Mouse (Mus musculus) adrenal gland, postnatal 14 days (tissue): ENCODE data around the gene Pagr1a. TPM values are rescaled to one million over a fixed set of nuclear protein-coding genes. Genes with fewer than 3 reads are reported as not detected.

Source experiments
- DNase-seq: peaks from one replicate; pipeline ENCODE4 v3.0.0; 2021; ENCODE audit warnings: mixed read lengths
- long read RNA-seq, 2 experiments: library from polyadenylated mRNA; stranded (forward); transcript quantifications; one replicate each; pipeline ENCODE4 v2.0.0; 2021
- total RNA-seq: library from RNA; stranded (reverse); gene quantifications from 2 replicates; pipeline ENCODE4 v1.2.3, GENCODE M21; 2021

Gene Pagr1a
- 7.9 and 24.6 TPM in 2 replicates for total RNA-seq
- long read RNA-seq, experiment 1, transcript Pagr1a-202 (3 exons, 1,430 nt) = major isoform, 38 of 42 reads
- long read RNA-seq, experiment 1, partial matches to known transcripts = 3 of 42 reads
- long read RNA-seq, experiment 1, other reads (novel, unspliced or antisense) = 1 of 42 reads
- long read RNA-seq, experiment 2, transcript Pagr1a-202 (3 exons, 1,430 nt) = major isoform, 22 of 23 reads
- long read RNA-seq, experiment 2, partial matches to known transcripts = 0 of 23 reads
- long read RNA-seq, experiment 2, other reads (novel, unspliced or antisense) = 1 of 23 reads

DNA sequence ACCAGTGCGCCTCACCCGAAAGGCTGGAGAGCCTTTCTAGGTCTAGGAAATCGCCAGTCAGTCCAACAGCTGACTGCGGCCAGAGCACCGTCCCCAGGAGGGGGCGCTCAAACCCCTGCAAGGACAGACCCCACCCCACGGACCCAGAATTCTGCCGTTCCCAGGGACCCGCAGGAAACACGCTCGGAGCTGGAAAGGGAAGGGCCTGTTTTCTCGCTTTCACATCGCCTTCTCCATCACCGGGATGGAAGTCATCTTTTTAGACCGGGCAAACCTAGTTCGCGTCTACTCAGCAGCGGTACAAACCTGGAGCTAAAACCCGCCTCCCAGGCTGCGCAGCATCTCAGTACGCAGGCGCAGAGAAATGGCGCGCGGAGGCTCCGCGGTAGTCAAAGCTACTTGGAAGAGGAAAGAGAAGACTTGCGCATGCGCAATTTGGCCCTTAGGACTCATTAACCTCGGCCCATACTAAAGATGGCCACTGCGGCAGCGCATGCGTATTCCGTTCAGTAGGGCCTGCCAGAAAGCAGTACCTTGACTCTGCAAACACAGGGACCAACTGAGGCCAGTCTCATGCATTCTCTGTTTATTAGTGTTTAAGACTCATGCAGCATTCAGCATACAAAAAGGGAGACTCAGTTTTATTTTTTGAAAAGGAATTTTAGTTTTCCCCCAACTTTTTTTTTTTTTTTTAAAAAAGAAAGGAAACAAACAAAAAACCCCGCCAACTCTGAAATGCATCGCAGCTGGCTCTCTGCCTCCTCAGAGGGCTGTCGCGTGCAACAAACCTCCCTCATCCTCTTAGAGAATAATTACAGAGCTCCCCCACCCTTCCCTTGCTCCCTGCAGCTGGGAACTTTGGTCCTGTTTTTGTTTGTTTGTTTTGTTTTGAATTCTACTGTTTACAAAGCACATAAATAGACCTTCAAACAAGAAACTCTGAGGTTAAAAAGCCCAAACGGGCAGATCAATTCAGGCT, at the start of gene Pagr1a:
Gene Pagr1a (minus strand): TSS at position 382 of the 979 bp plus-strand sequence.
- peak; percentile 98 for DNase-seq

DNA sequence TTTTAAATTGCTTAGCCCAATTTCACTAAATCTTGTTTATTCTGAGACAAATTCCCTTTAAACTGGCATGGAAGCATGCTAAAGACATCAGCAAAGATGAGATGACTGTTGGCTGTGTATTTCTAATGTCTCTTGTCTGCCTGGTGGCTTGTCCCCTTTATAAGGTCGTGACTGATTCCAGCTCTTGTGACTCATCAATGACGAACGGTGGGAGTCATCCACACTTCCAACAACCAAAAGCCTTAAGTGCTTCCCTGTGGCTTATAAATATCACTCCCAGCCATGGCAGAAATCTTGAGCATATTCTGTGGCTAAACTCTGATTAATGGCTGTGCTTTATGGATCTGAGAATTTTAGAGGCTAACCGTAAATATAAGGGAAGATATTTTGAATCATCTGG, 49.2 kb upstream of the Pagr1a start:
- peak; percentile 37 for DNase-seq

DNA sequence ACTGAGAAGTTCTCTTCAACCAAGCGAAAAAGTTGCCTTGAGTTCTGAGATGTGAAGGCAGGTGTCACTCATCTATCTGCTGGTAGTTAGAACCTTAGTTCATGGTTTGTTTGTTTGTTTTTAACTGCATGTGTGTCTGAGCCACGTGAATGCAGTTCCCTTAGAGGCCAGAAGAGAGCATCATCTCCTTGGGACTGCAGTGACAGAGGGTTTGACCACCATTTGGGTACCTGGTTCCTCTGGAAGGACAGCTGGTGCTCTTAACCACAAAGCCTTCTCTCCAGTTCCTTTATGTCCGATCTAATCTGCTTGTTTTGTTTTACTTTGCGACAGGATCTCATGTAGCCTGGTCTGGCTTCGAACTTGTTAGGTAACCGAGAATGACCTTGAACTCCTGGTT, 48.4 kb upstream of the Pagr1a start:
- DNase-seq = no peak

DNA sequence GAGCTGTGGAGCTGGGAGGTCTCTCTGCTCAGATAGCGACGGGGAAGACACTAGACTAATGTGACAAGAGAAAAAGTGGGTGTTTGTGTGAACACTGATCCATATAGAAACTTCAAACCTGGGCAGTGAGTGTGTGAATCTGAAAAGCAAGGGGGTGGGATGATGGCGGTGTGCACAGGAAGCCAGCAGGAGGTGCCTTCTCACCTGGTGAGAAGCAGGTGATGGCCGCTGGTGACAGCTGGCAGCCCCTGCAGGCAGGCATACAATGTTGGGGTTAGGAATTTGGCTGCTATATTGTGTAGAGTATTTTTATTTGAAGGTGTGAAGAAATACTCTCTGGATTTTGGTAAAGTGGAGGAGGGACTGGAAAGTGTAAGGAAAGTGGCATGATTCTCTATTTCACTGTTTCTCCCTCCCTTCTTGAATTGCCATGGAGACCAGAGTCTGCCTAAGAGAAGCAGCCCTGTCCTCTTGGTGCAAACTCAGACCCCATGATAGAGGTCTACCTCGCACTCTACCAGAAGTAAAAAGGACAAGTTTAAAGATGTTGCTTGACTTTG, 38.0 kb upstream of the Pagr1a start:
- DNase-seq = no peak

DNA sequence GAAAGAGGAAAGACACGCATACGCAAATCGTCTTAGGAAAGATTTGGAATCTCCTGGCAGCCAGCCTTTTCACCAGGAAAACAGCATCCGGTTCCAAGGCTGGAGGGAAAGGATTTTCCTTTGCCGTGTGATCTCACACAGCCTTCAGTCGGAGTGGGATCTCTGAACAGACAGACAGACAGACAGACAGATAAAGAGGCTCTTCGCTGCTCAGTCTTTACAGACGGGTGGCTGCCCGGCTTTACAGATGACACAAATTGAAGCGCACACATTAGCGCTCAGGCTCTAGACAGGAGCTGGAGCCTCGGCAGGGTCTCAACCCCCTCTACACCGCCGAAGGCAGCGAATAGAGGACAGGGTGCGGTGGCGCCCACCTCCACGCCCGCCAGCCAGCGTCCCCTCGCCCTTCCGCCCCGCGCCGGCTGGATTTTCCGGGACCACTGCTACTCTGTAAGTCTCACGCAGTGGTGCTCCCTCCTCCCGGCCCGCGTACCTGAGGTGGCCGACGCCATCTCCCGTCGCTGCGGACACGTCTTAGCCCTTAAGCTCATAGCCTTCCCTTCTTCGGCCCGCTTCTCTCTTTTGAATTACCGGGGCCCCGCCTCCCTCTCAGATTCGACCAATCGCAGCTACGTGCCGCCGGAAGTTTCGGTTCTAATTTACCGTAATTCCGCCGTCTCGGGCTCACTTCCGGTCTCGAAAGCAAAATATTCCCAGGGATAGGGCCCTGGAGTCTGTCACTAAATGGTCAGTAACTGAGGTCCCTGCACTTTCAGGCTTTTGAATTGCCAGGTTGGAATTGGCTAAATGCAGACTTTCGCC, 24.9 kb upstream of the Pagr1a start, which contains the start of gene Kif22:
Gene Kif22 (minus strand): TSS at position 621 of the 822 bp plus-strand sequence.
- DNase-seq = peak; percentile 94

DNA sequence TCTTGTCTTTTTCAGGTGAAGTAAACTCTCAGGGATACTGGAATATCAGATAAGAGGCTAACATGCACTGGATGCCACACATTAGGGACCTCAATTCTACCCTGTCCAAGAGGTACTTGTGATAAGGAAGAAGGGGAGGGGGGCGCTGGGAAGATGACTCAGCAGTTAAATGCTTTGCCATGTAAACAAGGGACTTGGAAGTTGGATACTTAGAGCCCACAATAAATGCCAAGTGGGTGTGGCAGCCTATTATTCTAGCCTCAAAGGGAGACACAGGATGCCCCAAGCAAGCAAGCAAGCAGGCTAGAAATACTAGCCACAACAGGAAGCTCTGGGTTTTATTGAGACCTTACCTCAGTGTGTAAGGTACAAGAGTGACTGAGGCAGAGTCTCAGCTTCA, 14.1 kb upstream of the Pagr1a start:
- DNase-seq = no peak

DNA sequence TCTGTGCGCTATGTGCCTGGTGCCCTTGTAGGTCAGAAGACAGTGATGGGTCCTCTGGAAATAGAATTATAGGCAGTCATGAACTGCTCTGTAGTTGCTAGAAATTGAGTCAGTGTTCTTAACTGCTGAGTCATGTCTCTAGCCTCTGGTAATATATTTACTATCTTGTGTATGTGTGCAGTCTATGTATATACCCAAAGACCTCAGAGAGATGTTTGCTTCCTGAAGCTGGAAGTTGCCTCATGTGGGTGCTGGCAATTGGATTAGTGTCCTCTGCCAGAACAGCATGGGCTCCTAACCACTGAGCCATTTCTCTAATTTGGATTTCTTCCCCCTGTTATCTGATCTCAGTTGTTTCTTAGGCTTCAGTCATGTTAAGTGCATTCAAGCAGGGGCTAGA, 13.0 kb upstream of the Pagr1a start:
- no peak for DNase-seq

DNA sequence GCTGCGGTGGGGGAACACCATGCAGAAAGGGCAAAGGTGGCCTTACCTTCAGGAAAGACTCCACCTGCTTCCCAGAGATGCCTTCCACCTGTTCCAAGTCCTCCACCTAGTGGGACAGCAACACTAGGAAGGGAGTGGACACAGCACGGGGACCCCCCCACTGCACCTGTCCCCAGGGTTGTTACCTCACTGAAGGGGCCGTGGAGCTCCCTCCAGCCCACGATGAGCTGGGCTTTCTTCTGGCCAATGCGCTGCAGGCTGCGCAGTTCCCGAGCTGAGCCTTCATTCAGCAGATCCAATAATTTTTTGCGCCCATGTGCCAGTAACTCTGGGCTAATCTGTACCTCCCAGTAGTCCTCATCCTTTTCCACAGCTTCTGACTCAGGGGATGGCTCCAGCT, 10.7 kb upstream of the Pagr1a start:
- DNase-seq = peak; percentile 43

DNA sequence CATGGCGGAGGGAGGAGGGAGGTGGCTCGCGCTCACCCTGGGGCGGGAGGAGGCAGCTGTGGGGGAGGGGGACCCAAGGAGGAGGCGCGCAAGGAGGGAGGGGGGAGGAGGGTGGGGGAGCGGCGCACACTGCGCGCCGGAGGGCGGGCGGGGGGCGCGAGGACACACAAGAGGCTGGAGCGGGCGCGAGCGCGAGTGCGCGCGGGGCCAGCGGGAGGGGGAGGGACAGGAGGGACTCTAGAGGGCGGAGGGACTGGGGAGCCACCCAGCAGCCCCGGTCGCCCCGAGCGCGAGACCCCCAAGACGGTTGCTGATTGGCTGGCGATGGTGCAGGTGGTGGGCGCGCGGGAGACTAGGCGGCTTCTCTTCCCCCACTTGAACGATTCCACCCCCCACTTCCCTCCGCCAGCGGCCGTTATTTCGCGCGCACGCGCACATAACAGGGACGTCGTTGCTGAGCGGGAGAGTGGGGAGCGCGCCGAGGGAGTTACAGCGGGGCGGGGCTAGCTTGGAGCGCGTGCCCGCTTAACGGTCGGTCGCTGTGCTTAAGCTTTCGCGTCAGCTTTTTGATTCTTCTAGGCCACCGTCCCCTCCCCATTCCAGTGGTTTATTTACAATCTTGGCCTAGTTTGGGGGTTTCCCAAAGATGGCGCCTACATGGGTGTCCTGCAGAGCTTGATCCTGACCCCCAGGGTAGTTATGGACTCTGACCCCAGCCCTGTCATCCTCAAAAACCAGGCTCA, 10.0 kb upstream of the Pagr1a start, which contains the start of gene Maz:
Gene Maz (minus strand): TSS at position 54 of the 743 bp plus-strand sequence.
- peak; percentile 99 for DNase-seq

DNA sequence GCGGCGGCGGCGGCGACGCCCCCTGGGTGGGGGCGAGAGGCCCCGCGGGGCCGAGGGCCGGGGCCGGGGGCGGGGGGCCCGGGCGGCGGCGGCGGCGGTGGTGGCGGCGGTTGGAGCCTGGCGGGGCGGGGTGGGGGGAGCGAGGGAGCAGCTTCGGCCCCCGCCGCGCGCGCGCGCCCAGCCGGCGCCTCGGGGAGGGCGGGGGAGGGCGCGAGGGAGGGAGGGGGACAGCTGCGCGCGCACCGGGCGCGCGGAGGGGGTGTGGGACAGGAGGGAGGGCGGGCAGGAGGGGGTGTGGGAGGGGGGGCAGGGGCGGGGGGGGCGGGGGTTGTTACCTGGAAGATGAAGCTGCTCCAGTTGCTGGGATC, 9.4 kb upstream of the Pagr1a start:
- no peak for DNase-seq

DNA sequence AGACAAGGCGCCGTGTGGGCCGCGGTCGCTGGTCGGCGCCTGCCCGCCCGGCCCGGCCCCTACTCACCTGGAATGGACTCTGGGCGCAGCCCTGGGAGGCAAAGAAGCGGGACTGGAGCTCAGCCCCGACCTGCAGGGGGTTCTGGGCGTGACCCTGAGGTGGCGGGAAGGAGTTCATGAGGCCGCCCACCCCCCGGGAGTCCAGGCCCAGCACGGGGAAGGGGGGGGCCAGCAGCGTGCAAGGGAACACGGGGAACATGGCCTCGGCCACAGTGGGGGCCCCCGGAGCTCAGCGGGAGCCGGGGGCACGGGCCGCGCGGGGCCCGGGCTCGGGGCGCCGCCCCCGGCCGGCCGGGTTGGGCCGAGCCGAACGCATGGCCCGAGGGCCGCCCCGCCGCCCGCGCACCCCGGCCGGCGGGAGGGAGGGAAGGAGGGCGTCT, 9.0 kb upstream of the Pagr1a start:
- peak; percentile 81 for DNase-seq

DNA sequence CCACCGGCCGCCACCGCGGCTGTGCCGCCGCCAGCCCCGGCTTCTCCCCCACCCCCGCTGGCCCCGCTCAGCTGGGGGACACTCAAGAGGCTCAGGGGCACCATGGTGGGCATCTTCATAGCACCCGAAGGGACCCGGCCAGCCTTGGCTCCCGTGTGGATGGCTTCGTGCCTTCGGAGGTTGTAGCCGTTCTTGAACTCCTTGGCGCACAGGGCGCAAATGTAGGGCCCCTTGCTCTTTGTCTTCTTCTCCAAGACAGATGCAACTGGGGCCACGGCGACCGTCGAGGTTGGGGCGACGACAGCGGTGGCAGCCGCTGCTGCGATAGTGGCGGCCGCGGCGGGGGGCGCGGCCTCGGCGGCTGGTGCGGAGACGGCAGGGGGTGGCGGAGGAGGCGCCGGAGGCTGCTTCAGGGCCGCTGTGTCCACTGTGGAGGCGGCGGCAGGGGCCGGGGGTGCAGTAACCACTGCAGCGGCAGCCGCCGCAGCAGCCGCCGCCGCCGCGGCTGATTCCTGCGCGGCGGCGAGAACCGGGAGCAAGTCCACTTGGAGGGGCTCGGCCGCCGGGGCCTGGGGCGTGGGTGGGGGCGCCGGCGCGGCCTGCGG, 8.5 kb upstream of the Pagr1a start:
- peak; percentile 82 for DNase-seq

DNA sequence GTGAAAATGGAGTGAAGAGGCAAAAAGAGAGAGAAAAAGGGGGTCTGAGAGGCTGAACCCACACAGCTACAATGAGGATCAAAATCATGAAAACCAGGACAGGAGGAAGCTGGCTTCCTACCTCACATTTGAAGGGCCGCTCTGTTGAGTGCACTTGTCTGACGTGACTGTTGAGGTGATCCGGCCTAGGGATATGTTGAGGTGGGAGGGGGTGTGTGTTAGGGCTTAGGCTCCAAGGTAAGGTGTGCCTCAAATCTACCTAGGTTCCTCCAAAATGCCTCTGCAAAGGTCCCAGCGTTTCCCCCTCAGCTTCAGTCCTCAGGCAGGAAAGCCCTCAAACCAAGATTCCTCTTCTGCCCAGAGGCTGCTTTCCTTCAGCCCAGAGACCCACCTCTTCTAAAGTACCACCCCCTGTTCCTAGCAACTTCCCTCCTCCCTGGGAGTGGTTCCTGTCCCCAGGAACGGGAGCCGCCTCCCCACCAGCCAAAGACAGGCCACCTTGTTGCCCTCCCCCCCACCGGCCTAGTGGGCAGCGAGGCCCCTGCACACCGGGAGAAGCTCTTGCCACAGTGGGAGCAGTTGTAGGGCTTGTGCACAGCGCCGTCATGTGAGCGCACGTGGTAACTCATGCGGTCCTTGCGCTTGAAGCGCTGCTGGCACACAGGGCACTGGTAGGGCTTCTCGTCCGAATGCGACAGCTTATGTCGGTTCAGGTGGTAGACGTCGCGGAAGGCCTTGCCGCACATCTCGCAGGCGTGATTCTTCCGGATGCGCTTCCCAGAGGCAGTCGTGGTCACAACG, 7.8 kb upstream of the Pagr1a start:
- DNase-seq = peak; percentile 90

DNA sequence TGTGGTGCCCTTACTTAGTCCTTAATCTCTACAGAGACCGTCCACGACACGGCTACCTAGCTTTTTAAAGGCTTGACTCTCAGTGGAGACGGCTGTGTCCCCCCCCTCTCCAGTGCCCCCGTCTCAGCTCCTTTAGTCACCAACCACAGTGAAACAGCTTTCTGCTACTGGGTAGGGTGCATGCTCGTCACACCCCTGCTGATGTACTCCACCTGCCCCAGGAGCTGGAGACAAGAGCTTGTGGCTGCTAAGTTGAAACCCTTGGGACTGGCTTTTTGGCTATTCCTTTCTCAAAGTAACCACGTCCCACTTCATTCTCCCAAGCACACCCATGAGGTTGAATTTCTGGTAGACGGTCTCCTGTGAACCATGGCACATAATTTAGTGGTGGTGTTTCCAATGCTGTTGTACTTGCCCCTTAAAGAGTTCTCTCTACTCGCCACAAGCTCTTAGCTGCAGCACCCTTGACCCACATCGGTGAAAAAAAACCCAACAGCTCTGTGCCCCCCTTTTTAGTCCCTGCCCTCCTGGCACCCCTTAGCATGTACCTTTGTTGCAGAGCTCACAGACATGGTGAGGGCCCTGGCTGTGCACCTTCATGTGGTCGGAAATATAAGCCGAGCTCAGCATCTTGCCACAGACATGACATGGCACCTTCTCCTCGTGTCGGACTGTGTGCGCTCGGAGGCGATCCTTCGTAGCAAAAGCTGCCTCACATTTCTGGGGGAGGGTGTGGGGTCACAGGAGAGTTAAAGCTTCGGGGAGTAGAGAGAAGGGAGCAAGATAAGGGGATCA, 6.9 kb upstream of the Pagr1a start:
- DNase-seq = no peak

DNA sequence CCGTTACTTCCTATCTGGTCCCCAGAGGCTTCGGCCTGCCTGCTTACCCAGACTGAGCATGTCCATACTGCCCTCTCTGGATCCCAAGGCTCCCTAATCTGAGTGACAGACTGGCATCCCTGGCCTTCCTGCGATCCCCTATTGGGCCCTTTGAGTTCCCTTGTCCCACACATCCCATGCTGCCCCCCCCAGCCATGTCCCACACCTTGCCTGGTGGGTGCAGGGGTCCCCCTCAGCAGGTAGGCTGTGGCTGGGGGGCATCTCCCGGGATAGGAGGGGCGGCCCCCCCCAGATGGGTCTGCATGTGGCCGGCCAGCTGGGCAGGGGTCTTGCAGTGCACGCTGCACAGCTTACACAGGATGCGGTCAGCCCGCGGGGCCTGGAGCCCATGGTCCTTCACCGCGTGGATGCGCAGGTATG, 6.1 kb upstream of the Pagr1a start:
- DNase-seq = no peak

DNA sequence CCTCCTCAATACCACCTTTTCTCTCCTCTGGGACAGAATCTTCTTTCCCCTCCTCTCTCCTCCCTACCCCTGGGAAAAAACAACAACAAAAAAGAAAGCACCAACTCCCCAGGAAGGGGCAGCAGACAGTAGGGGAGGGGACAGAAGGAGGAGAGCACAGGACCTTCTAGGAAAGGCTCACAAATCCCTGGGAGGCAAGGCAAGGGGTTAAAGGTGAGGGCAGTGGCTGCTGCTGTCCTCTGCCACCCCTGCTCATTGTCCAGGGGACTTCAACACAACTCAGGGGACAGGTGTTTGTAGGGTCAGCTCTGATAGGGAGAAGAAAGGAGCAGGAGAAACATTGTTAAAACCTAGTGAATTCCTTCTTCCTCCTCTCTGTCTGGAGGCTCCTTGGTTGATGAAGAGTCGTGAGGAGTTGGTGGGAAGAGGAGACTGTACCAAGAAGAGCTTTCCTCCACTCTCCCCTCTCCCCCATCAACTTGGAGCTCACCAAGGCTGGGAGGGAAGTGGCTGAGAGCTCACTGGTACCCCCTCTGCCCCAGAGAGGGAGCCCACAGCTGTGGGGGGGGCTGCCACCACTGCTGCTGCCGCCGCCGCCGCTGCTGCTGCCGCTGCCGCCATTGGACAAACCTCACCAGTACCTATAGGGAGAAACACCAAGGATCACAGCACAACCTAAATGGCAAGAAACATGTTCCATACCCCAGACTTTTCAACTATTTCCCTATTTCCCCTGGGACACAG, 5.5 kb upstream of the Pagr1a start:
- no peak for DNase-seq

DNA sequence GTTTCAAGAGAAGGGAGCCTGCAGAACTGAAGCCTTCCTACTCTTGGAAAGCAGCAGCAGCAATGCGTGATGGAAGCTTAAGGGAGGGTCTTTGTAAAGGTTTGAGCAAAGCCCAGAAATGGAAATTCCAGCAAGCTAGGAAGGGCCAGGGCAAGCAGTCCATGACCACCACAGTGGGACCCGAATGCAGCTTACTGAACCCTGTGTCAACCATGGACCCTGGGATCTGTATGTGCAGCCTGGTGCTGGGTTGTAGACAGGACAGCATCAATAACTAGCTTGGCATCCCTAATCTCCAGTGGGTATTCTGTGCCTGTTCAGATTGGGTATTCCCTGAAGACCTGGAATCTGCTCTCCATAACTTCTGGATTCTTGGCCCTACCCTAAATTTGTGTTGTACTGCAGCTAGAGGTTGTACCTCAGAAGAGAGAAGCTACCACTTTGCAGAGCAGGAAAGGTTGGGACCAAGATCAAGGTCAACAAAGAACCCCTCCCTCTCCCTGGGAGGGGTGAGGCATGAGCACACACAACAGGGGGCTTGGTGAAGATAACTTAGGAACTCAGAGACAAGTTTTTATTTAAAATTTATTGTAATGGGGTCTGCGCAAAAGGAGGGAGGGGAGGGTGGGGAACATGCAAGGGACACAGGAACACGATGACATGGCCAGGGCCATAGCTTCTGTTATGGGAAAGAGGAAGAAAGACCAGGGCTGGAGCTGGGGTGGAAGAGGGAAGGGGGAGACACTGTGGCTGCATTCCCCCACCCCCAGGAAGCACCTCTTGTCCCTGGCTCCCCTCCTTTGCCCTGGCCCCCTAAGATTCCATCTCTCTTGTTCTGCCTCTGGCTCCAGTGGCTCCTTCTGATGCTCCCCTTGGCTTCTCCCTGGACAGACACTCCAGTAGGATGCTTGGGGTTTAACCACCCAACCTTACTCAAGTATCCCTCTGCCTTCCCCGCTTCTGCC, 4.7 kb upstream of the Pagr1a start:
- no peak for DNase-seq
